ENCODE assay signal across 23 mouse cellular contexts in genomic region chr1:36356955-36357695, GRCm38 (mm10). TPM values are rescaled to one million over a fixed set of nuclear protein-coding genes. Genes with fewer than 3 reads are reported as not detected.
A peak's percentile ranks its signal among the peaks of the same experiment; 100 is the strongest.
DNase-seq lines count a peak whose midpoint lies in the region; ATAC-seq and TF ChIP-seq lines count a peak whose summit lies in the region.
"Had no signal": no experiment of that assay in that cellular context is flagged by ENCODE, and none has a peak within 500 bp of the region (broad histone marks: within the 10 kb centered on the region; RNA-seq: fewer than 3 reads in every experiment).

No protein-coding gene starts in this region.

- no peak overlapping the region for H3K4me3 ChIP-seq in liver, embryonic 12.5 days
- H3K4me3 ChIP-seq in liver, embryonic 11.5 days (ENCODE audit: low read depth, low read length), result no peak overlapping the region
- no peak overlapping the region for H3K4me3 ChIP-seq in liver, embryonic 14.5 days (ENCODE audit: insufficient read depth in 1 of 2, low read depth in 2 of 2, low read length in 2 of 2)
- H3K4me3 ChIP-seq in gastrocnemius, adult 2 months, result no peak overlapping the region
- H3K4me3 ChIP-seq: embryonic facial prominence, embryonic 15.5 days; heart, embryonic 13.5 days; limb, embryonic 10.5 days; stomach, embryonic 15.5 days had no signal

- H3K4me2 ChIP-seq in liver, embryonic 12.5 days, result no peak overlapping the region
- no peak overlapping the region for H3K4me2 ChIP-seq in liver, embryonic 11.5 days
- no peak overlapping the region for H3K4me2 ChIP-seq in liver, embryonic 14.5 days (ENCODE audit: low read depth)
- H3K4me2 ChIP-seq: embryonic facial prominence, embryonic 15.5 days; heart, embryonic 13.5 days; lung, embryonic 14.5 days; stomach, embryonic 15.5 days had no signal

- ATAC-seq in frontal cortex, adult (ENCODE audit: low TSS enrichment), result peak; percentile 56; the same call in 1 of the 2 replicates
- 0 out of 2 replicates have a peak, but pooled peaks have one; percentile 32 for ATAC-seq in liver, embryonic 12.5 days
- no peak for ATAC-seq in liver, embryonic 11.5 days (replicated peaks; ENCODE audit: low FRiP score)
- ATAC-seq in liver, embryonic 14.5 days (ENCODE audit: insufficient read depth), result peak; percentile 33; the same call in 1 of the 2 replicates
- ATAC-seq: hindbrain, embryonic 16.5 days; midbrain, embryonic 16.5 days had no signal

- H3K36me3 ChIP-seq in liver, embryonic 12.5 days, result peaks cover 92% of the 10 kb centered on the region
- peaks cover 44% of the 10 kb centered on the region for H3K36me3 ChIP-seq in liver, embryonic 11.5 days (ENCODE audit: control insufficient read depth, insufficient read depth, low read length)
- H3K36me3 ChIP-seq in liver, embryonic 14.5 days (replicated peaks; ENCODE audit: control insufficient read depth, insufficient read depth, low read depth), result peaks cover 46% of the 10 kb centered on the region

- 80% methylated on average over 5 of the region's 5 CpGs for WGBS in liver, embryonic 12.5 days (ENCODE audit: insufficient replicate concordance)
- 83% methylated on average over 5 of the region's 5 CpGs for WGBS in liver, embryonic 11.5 days
- 74% methylated on average over 5 of the region's 5 CpGs for WGBS in liver, embryonic 14.5 days (ENCODE audit: insufficient replicate concordance)

- H3K27ac ChIP-seq in liver, embryonic 12.5 days, result 0 out of 2 replicates have a peak overlapping the region, but pooled peaks have one; percentile 21
- H3K27ac ChIP-seq in liver, embryonic 11.5 days (ENCODE audit: low read depth, low read length), result no peak overlapping the region
- no peak overlapping the region for H3K27ac ChIP-seq in liver, embryonic 14.5 days
- H3K27ac ChIP-seq in gastrocnemius, adult 2 months, result no peak overlapping the region
- H3K27ac ChIP-seq: embryonic facial prominence, embryonic 15.5 days; heart, embryonic 13.5 days; limb, embryonic 10.5 days; stomach, embryonic 15.5 days had no signal

- H3K9me3 ChIP-seq in liver, embryonic 12.5 days (replicated peaks), result no peaks in the 10 kb centered on the region
- H3K9me3 ChIP-seq in liver, embryonic 11.5 days (ENCODE audit: control insufficient read depth, low read length), result no peaks in the 10 kb centered on the region
- H3K9me3 ChIP-seq in liver, embryonic 14.5 days (ENCODE audit: control insufficient read depth, low read length), result no peaks in the 10 kb centered on the region
- H3K9me3 ChIP-seq: embryonic facial prominence, embryonic 15.5 days; heart, embryonic 13.5 days; limb, embryonic 10.5 days; stomach, embryonic 15.5 days had no signal

- TF ChIP-seq EP300 in liver, embryonic 14.5 days (IDR thresholded peaks at IDR 0.05; ENCODE audit: low read depth), result no peak

- TF ChIP-seq CTCF in liver, embryonic 14.5 days (IDR thresholded peaks at IDR 0.05; ENCODE audit: low read depth), result no peak
- TF ChIP-seq CTCF in gastrocnemius, adult 2 months (IDR thresholded peaks at IDR 0.05), result no peak

- H3K9ac ChIP-seq in liver, embryonic 12.5 days, result no peak overlapping the region
- no peak overlapping the region for H3K9ac ChIP-seq in liver, embryonic 11.5 days (ENCODE audit: low read depth, low read length)
- H3K9ac ChIP-seq in liver, embryonic 14.5 days (replicated peaks), result no peak overlapping the region
- H3K9ac ChIP-seq: embryonic facial prominence, embryonic 15.5 days; heart, embryonic 13.5 days; lung, embryonic 14.5 days; stomach, embryonic 15.5 days had no signal

- H3K27me3 ChIP-seq in liver, embryonic 12.5 days (replicated peaks), result no peaks in the 10 kb centered on the region
- no peaks in the 10 kb centered on the region for H3K27me3 ChIP-seq in liver, embryonic 11.5 days (replicated peaks; ENCODE audit: control insufficient read depth, insufficient read depth, low read length)
- H3K27me3 ChIP-seq in liver, embryonic 14.5 days (ENCODE audit: control insufficient read depth, insufficient read depth, low read length), result no peaks in the 10 kb centered on the region
- H3K27me3 ChIP-seq: embryonic facial prominence, embryonic 15.5 days; heart, embryonic 13.5 days; stomach, embryonic 15.5 days had no signal

- intact Hi-C loops in gastrocnemius, adult 2 months (cut with DNase I), result no loop called here

- no peak for DNase-seq in frontal cortex, adult 2 months (ENCODE audit: extremely low spot score in 1 of 2, low spot score in 1 of 2)
- DNase-seq in liver, embryonic 11.5 days (ENCODE audit: low spot score), result no peak
- no peak for DNase-seq in liver, embryonic 14.5 days (ENCODE audit: low read depth in 3 of 3, low spot score in 3 of 3)
- no peak for DNase-seq in lung, postnatal 10 days
- no peak for DNase-seq in ovary, adult 18-20 months (ENCODE audit: low spot score)
- DNase-seq in gastrocnemius, adult 2 months, result no peak
- DNase-seq: cerebellum, postnatal 14 days; embryo, embryonic 11 days; gastrocnemius, postnatal 36 days; heart, postnatal 36 days; lung, embryonic 14.5 days; right cerebral cortex, adult 18-20 months had no signal

- H3K4me1 ChIP-seq in liver, embryonic 12.5 days, result 0 out of 2 replicates have a peak, but pooled peaks cover 3% of the 10 kb centered on the region
- H3K4me1 ChIP-seq in liver, embryonic 11.5 days (replicated peaks; ENCODE audit: control insufficient read depth, insufficient read depth, low read length), result no peaks in the 10 kb centered on the region
- peaks cover 0 to 3% of the 10 kb centered on the region in 2 experiments; a peak in 1 of 4 replicates for H3K4me1 ChIP-seq in liver, embryonic 14.5 days (replicated peaks; ENCODE audit: control insufficient read depth in 2 of 2, insufficient read depth in 2 of 2, low read length in 1 of 2)
- H3K4me1 ChIP-seq: embryonic facial prominence, embryonic 15.5 days; heart, embryonic 13.5 days; limb, embryonic 10.5 days; stomach, embryonic 15.5 days had no signal

RNA-seq across cellular contexts. Expression of gene Kansl3, which starts 11.9 kb away (rescaled TPM):
- polyA plus RNA-seq in frontal cortex, adult 2 months (2012; rRNA removed), result 65.5 and 65.8 TPM in 2 replicates
- 20.3 and 20.7 TPM in 2 replicates for polyA plus RNA-seq in liver, embryonic 12.5 days (2016; fragmentation: Nextera tagmentation; extraction: Ambion mirVana)
- 27.9 and 29.2 TPM in 2 replicates for polyA plus RNA-seq in liver, embryonic 11.5 days (2014; fragmentation: Nextera tagmentation; extraction: Ambion mirVana)
- polyA plus RNA-seq in liver, embryonic 14.5 days (2012; rRNA removed), result 9.2 and 10.9 TPM in 2 replicates
- 7.2 and 8.6 TPM in 2 replicates for polyA plus RNA-seq in liver, embryonic 14.5 days (2014; fragmentation: Nextera tagmentation; extraction: Ambion mirVana)
- 10 to 100 TPM; 37.7 to 39.6 TPM for total RNA-seq in gastrocnemius, adult 2 months (2021)

RNA-seq across cellular contexts. Expression of gene Fer1l5, which starts 15.0 kb away (rescaled TPM):
- 0.29 and 0.36 TPM in 2 replicates for polyA plus RNA-seq in frontal cortex, adult 2 months (2012; rRNA removed)
- polyA plus RNA-seq in liver, embryonic 12.5 days (2016; fragmentation: Nextera tagmentation; extraction: Ambion mirVana), result 0.35 and 0.37 TPM in 2 replicates
- 0.51 and 0.71 TPM in 2 replicates for polyA plus RNA-seq in liver, embryonic 11.5 days (2014; fragmentation: Nextera tagmentation; extraction: Ambion mirVana)
- polyA plus RNA-seq in liver, embryonic 14.5 days (2012; rRNA removed), result 0.02 and 0.03 TPM in 2 replicates
- 0.13 and 0.15 TPM in 2 replicates for polyA plus RNA-seq in liver, embryonic 14.5 days (2014; fragmentation: Nextera tagmentation; extraction: Ambion mirVana)
- not detected for total RNA-seq in gastrocnemius, adult 2 months (2021)
- total RNA-seq: gastrocnemius, postnatal 36 days; heart, postnatal 36 days; layer of hippocampus, adult 18-20 months; left cerebral cortex, adult 18-20 months; MEL had no signal

RNA-seq across cellular contexts. Expression of gene Arid5a, which starts 49.6 kb away (rescaled TPM):
- 9.0 and 11.2 TPM in 2 replicates for polyA plus RNA-seq in frontal cortex, adult 2 months (2012; rRNA removed)
- polyA plus RNA-seq in liver, embryonic 12.5 days (2016; fragmentation: Nextera tagmentation; extraction: Ambion mirVana), result 2.3 and 3.4 TPM in 2 replicates
- polyA plus RNA-seq in liver, embryonic 11.5 days (2014; fragmentation: Nextera tagmentation; extraction: Ambion mirVana), result 2.4 and 3.9 TPM in 2 replicates
- polyA plus RNA-seq in liver, embryonic 14.5 days (2012; rRNA removed), result 0.67 and 1.1 TPM in 2 replicates
- polyA plus RNA-seq in liver, embryonic 14.5 days (2014; fragmentation: Nextera tagmentation; extraction: Ambion mirVana), result 1.2 and 1.9 TPM in 2 replicates
- 10 to 100 TPM in 1 of 2 experiments, 1 to 10 TPM in 1; 7.0 to 18.6 TPM for total RNA-seq in gastrocnemius, adult 2 months (2021)
